Mouse (Mus musculus) heart, postnatal 14 days (tissue): ENCODE measurements around the gene Maff. TPM values are rescaled to one million over a fixed set of nuclear protein-coding genes. Genes with fewer than 3 reads are reported as not detected.

ENCODE experiments used
- DNase-seq, 2 experiments: peaks; one replicate each; pipeline ENCODE4 v3.0.0; 2021 to 2022
- intact Hi-C: fragments of 180-260 bp; cut with DNase I; formaldehyde crosslinking; loops from one replicate; pipeline ENCODE4 v1.15.1; 2025
- total RNA-seq, 2 experiments: library from RNA; stranded (reverse); gene quantifications; 2 replicates each; pipeline ENCODE4 v1.2.3; 2021

The Maff gene
- total RNA-seq, 2 experiments from 2014 or later, result 6.2 to 6.9 TPM

DNA sequence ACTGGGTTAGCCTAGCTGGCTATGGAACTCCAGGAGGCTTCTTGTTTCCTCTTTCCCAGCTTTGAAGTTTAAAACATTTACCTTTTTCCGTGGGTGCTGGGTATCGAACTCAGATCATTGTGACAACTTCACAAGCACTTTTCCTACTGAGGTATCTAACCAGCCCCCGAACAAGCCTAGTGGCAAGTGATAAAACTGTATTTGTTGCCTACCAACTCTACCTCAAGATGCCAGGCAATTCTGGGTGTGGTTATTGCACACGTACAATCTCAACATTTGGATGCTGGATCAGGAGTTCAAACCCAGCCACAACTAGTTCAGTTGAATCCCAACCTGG, 17.5 kb upstream of the Maff start:
- DNase-seq, result no peak

DNA sequence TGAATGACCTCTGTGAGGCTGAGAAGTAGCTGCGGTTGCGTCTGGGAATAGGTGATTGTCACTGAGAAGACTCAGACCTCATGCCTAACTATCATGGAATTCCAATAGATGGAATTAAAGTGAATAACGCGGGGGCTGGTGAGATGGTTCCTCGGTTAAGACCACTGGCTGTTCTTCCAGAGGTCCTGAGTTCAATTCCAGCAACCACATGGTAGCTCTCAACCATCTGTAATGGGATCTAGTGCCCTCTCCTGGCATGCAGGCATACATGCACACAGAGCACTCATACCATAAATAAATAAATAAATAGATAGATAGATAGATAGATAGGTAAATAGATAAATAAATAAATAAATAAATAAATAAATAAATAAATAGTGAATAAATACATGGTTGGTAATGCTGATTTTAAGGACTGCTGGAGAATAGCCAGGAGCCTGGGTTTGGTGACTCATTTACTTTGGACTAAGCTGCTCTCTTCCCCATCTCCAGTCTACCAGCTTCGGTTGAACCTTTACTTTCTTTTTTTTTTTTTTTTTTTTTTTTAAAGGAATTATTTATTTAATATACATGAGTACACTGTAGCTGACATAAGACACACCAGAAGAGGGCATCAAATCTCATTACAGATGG, 17.0 kb upstream of the Maff start:
- intact Hi-C loops, result no loop called here
- no peak for DNase-seq

More for the DNA sequence above, 17.5 kb upstream of the Maff start:
- intact Hi-C loops, result no loop called here

- DNase-seq, result no peak
- intact Hi-C loops, result no loop called here
Measured at GRCm38 (mm10) chr15:79329979-79330363, 16.4 kb upstream of the Maff start.

DNA sequence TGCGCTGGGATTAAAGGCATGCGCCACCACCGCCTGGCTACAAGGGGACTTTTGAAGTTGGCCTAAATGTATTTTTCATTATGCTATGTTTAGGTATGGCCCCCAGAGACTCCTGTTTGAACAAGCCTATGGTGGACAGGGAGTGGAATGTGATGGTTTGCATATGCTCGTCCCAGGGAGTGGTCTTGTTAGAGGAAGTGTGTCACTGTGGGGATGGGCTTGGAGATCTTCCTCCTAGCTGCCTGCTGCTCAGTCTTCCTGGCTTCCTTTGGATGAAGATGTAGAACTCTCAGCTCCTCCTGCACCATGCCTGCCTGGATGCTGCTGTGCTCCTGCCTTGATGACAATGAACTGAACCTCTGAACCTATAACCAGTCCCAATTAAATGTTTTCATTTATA, 15.9 kb upstream of the Maff start:
- DNase-seq, result no peak
- intact Hi-C loops, result no loop called here

DNA sequence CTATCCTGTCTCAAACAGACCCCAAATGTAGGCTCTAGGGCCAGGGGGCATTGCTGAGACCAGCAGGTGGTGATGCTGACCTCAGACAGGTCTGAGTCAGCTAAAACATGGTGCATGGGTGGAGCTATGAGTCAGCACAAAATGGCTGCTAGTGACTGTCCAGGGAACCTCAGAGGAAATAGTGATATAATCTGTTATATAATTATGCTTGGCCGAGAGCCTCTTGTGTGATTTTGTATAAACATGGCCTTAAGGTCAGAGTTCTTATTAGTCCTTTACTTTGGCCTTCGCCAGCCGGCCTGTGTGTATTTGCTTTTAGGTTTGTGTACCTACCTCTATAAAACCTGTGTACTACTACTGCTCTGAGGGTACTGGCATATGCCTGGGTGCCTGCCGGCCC, 13.0 kb upstream of the Maff start:
- intact Hi-C loops, result no loop called here
- DNase-seq, result no peak

DNA sequence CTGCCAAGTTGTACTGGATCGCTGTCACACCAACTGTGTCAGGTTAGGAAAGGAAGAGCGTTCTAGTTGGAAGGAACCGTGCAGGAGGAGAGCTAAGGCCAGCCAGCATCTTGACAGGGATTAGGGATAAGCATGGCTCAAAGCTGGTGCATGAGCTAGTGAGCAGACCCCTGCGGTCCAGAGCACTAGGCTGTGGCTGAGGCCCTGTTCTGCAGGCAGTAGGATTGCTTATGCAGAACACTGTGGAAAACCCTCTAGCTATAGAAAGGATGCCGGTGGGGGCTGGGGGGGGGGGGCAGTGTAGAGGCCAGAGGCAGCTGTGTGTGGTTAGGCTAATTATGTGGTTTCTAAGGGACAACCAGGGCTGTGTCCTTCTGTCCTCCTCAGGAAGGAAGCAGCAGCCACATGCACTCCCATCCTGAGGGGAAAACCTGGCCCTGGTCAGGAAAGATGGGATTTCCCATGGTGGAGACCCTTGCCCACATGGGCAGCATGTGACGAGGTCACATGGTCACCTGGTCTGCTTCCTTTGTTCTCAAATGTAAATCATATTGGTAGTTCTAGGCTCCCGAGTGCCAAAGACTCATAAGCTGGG, 11.3 kb upstream of the Maff start:
- no peak for DNase-seq
- intact Hi-C loops, result no loop called here

- DNase-seq, result no peak
- intact Hi-C loops, result no loop called here
Measured at GRCm38 (mm10) chr15:79338978-79339377, 7.4 kb upstream of the Maff start.

- DNase-seq, result no peak
- intact Hi-C loops, result no loop called here
Measured at GRCm38 (mm10) chr15:79342641-79343337, 3.6 kb upstream of the Maff start.

DNA sequence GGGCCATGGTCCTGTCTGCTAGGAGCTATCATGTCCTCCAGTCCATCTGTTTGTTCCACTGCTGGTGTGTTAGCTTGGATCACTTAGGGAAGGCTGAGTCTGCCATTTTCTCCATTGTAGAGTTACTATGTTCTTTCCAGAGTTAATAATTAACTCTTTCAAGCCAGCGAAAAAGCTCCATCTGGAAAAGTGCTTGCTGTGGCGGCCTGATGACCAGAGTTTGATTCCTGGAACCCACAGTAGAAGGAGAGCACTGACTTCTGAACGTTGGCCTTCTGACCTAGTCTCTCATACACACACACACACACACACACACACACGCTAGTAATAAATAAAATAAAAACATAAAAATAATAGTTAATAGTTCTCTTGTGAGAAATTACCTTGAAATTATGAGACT, 1.8 kb upstream of the Maff start:
- DNase-seq, result no peak
- intact Hi-C loops, result no loop called here

DNA sequence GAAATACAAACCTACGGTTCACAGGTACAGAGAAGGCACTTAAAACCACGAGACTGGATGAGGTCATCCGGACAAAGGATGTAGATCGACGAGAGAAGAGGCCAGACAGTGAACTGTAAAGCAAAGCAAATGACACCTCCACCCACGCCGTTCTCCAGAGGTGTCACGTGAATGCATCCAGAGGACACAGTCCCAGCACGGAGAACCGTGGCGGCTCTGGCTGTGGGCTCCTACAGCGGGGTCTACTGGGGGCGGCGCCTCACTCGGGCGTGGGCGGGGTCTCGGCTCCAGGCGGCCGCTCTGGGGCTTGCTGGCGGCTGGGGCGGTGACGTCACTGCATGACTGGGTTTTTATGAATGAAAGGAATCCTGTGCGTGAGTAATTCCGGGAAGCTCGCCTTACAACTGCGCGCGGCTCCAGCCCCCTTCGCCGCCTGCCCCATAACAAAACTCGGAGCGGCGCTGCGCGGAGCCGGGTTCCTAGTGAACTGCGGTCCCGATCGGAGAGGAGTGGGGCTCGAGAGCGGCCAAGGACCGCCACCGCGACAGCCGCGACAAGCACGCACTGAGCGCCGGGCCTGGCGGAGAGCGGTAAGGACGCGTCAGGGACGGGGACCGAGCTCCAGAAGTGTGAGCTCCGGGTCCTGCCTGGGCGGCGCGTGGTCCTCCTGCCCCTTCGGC, 884 bp downstream of the Maff start:
- intact Hi-C loops, result no loop called here
- peak; percentile 90 to 93 for DNase-seq

GRCm38 (mm10) chr15:79347845-79348506, 1.6 kb downstream of the Maff start:
- intact Hi-C loops, result loop anchor here (2.0 kb wide), 1 partner anchor 25 kb away; no protein-coding TSS in a partner anchor

GRCm38 (mm10) chr15:79348651-79349050, 2.2 kb downstream of the Maff start:
- intact Hi-C loops, result loop anchor here (2.0 kb wide), 1 partner anchor 26 kb away; no protein-coding TSS in a partner anchor
- no peak for DNase-seq

More at GRCm38 (mm10) chr15:79347845-79348506, 1.6 kb downstream of the Maff start:
- DNase-seq, result peak; percentile 73 to 81

DNA sequence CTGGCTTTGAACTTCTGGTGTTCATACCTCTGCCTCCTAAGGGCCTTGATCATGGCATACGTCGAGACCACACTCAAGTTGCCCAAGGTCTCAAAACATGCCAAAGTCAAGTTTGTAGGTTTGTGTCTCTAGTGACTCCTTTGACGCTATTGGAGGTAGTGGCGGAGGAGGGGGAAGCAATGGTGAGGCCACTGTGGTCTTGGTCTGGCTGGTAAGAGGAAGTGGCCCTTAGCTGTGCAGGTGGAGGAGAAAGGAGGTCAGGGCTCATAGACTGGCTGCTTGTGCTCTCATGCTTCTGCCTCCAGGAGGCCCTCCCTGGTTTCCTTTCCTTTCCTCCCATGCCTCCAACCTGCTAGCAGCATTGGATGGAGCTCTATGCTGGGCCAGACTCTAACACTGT, 4.4 kb downstream of the Maff start:
- DNase-seq, result no peak
- intact Hi-C loops, result no loop called here

DNA sequence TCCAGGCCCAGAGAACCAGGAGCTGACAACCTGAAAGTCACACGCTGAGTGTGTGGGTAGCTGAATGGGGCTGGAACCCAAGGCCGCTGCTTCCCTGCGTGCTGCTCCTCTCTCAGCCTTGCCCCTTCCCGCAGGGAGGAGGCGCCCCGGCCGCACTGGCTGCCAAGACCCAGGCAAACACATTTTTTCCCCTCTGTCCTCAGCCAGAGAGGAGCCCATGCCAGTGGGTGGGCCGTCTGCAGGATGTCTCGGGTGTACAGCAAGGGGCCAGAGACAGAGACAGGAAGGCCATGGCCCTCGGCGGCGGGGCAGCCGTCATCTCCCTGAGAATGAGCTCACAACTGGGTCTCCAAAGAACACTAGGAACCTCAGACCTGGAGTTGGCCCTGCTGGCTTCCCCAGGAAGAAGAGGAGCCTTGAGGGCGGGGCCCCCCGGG, 4.9 kb downstream of the Maff start:
- intact Hi-C loops, result no loop called here
- peak; percentile 66 to 69 for DNase-seq

GRCm38 (mm10) chr15:79352479-79352878, 6.1 kb downstream of the Maff start:
- no peak for DNase-seq
- intact Hi-C loops, result no loop called here

DNA sequence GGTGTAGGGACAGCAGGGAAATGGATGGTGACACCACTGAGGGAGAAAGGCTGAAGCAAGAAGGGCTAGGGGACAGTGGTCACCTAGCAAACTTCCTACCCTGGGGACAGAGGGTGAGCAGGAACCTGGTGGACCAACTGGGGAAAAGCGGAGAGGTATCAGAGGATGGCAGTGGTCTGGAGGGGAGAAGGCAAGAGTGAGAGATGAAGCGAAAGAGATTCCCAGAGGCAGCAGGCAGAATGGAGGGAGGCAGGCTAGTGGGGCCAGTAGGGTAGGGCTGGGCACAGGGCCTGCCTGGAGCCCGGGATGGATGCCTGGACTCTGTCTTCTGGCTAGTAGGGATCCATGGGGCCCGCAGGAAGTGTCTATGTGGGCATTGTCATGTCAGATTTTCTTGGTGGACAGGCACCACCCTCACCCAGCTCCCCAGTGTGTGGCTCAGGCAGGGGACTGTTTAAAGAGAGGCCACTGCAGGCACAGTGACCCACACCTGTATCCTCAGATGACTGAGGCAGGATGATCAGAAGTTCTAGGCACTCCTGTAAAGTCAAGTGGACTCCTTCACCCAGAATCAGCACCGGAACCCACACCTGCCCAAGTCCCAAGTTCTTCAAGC, 7.4 kb downstream of the Maff start:
- intact Hi-C loops, result no loop called here

DNA sequence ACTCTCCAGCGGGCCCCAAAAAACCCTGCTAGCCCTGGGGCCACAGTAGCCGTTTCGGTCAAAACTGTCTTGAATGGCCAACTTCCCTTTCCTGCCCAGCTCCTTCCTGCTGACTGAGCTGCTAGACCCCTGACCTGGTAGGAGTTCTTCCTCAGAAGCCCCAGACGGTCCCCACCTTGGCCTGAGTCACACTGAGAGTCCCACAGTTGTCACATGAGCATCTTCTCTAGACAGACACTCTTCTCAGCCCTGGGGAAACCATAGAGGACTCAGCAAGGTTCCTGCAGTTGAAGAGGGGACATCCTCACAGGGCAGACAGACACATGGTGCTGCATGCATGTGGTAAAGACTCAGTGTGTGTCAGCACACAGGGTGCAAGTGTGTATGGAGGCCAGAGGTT, 8.2 kb downstream of the Maff start:
- intact Hi-C loops, result no loop called here
- DNase-seq, result no peak

More for the DNA sequence above, 7.4 kb downstream of the Maff start:
- DNase-seq, result no peak

- DNase-seq, result no peak
- intact Hi-C loops, result no loop called here
Measured at GRCm38 (mm10) chr15:79356481-79356880, 10.1 kb downstream of the Maff start.

- DNase-seq, result peak; percentile 77 to 81
- intact Hi-C loops, result no loop called here
Measured at GRCm38 (mm10) chr15:79357036-79357911, 10.9 kb downstream of the Maff start.
